Mouse (Mus musculus): Measurements from ENCODE around the gene Slc13a2. TPM values are rescaled to one million over a fixed set of nuclear protein-coding genes. Genes with fewer than 3 reads are reported as not detected.

Gene Slc13a2
- polyA plus RNA-seq, 1 experiment from 2014 or later, result not detected

DNA sequence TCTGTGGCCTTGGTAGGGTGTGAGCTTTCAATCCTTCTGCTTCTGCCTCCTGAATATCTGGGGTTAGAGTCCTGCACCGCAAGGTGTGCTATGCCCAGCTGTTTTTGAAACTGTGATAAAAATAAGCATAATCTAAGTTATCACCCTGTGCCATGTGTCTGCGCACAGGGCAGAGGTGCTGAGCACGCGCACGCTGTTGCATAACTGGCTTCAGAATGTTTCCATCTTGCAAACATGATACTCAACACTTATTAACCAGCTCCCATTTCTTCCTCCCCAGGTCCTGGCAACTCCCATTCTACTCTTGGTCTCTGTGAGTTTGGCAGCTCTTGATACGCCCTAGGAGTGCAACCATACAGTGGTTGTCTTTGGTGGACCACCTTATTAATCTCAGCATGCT, 5.6 kb upstream of the Slc13a2 start:
- ATAC-seq (ENCODE audit: insufficient read depth, low FRiP score, low TSS enrichment), result no peak
- WGBS, result 96% methylated on average over 6 of the region's 6 CpGs

DNA sequence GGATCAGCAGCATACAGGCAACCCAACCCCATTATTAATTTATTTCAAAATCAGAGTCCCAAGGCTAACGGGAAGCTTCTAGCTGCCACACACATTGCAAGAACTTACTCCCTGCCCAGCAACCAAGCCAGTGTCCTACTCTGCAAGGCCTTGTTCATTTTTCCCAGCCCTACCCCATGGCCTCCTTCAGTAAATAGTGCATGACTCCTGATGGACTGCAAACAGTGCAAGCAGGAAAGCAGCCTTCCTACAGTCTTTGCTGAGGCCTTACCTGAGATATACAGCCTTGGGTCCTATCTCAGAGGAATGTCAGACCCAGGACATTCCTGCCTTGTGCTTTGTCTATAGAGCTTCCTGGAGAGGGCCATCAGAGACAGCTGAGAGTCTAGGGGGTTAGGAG, 3.6 kb upstream of the Slc13a2 start:
- no peak overlapping the region for H3K4me2 ChIP-seq (ENCODE audit: low read depth)
- H3K27ac ChIP-seq (ENCODE audit: low read depth, low read length), result no peak overlapping the region
- no peaks in the 10 kb centered on the region for H3K4me1 ChIP-seq (ENCODE audit: control insufficient read depth, insufficient read depth, low read length)
- no peak for DNase-seq (ENCODE audit: low spot score)
- ATAC-seq (ENCODE audit: insufficient read depth, low FRiP score, low TSS enrichment), result no peak
- H3K36me3 ChIP-seq (ENCODE audit: control insufficient read depth, insufficient read depth, low read length), result no peaks in the 10 kb centered on the region
- H3K9me3 ChIP-seq (ENCODE audit: control insufficient read depth, low read length), result no peaks in the 10 kb centered on the region
- H3K27me3 ChIP-seq (ENCODE audit: control insufficient read depth, insufficient read depth, low read length), result no peaks in the 10 kb centered on the region
- 86% methylated on average over 1 of the region's 1 CpGs for WGBS
- H3K9ac ChIP-seq (ENCODE audit: low read length), result no peak overlapping the region
- no peak overlapping the region for H3K4me3 ChIP-seq (ENCODE audit: low read depth, low read length)

More for the DNA sequence above, 5.6 kb upstream of the Slc13a2 start:
- Histone ChIP-seq H3K36me3 (ENCODE audit: control insufficient read depth, insufficient read depth, low read length) (no peaks in the 10 kb centered on the region), H3K4me1 (ENCODE audit: control insufficient read depth, insufficient read depth, low read length) (no peaks in the 10 kb centered on the region), H3K27me3 (ENCODE audit: control insufficient read depth, insufficient read depth, low read length) (no peaks in the 10 kb centered on the region), H3K4me3 (ENCODE audit: low read depth, low read length) (no peak overlapping the region), H3K9me3 (ENCODE audit: control insufficient read depth, low read length) (no peaks in the 10 kb centered on the region), H3K9ac (ENCODE audit: low read length) (no peak overlapping the region), H3K27ac (ENCODE audit: low read depth, low read length) (no peak overlapping the region), H3K4me2 (ENCODE audit: low read depth) (no peak overlapping the region)
- DNase-seq (ENCODE audit: low spot score), result no peak

GRCm38 (mm10) chr11:78424352-78424751, 2.3 kb upstream of the Slc13a2 start:
- H3K4me2 ChIP-seq (ENCODE audit: low read depth), result no peak overlapping the region
- H3K9me3 ChIP-seq (ENCODE audit: control insufficient read depth, low read length), result no peaks in the 10 kb centered on the region
- no peaks in the 10 kb centered on the region for H3K36me3 ChIP-seq (ENCODE audit: control insufficient read depth, insufficient read depth, low read length)
- no peaks in the 10 kb centered on the region for H3K4me1 ChIP-seq (ENCODE audit: control insufficient read depth, insufficient read depth, low read length)
- H3K4me3 ChIP-seq (ENCODE audit: low read depth, low read length), result no peak overlapping the region
- no peak overlapping the region for H3K27ac ChIP-seq (ENCODE audit: low read depth, low read length)
- H3K27me3 ChIP-seq (ENCODE audit: control insufficient read depth, insufficient read depth, low read length), result no peaks in the 10 kb centered on the region
- DNase-seq (ENCODE audit: low spot score) (no peak), ATAC-seq (ENCODE audit: insufficient read depth, low FRiP score, low TSS enrichment) (no peak)
- WGBS, result 85% methylated on average over 2 of the region's 2 CpGs
- no peak overlapping the region for H3K9ac ChIP-seq (ENCODE audit: low read length)

DNA sequence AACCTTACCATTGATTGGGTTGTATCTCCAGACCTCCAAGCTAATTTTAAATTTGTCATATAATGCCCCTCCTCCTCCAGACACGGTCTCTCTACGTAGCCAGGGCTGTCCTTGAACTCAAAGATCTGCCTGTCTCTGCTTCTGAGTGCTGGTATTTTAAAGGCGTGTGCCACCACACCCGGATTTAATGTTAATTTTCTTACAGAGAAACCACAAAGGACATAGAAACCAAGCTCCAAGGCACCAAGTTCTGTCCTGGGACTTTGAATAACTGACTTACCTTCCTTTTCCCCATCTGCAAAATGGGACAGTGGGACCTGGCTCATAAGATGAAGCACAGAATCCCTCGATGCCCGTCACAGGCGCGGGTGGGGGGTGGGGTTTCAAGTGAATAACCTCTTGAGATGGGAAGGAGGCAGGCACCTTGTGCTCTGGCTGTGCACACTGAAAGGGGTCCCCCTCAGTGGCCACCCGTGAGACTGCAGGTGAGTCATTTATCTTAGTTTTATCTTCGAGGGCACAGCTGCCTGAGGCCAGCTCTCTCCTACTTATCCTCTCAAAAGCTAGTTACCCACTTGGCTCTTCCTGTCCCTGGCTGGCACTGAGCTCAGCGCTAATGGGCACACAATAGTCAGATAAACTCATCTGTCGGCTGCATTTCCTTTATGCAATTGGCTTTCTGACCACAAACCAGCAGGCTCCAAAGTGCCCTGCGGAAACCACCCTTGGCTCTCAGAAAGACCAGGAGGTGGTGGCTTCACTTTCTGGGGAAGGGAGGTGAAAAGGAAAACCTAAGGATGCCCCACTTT, 612 bp downstream of the Slc13a2 start:
- H3K4me2 ChIP-seq (ENCODE audit: low read depth), result no peak overlapping the region
- no peak overlapping the region for H3K9ac ChIP-seq (ENCODE audit: low read length)
- DNase-seq (ENCODE audit: low spot score), result no peak
- ATAC-seq (ENCODE audit: insufficient read depth, low FRiP score, low TSS enrichment), result no peak
- no peaks in the 10 kb centered on the region for H3K4me1 ChIP-seq (ENCODE audit: control insufficient read depth, insufficient read depth, low read length)
- H3K27ac ChIP-seq (ENCODE audit: low read depth, low read length), result no peak overlapping the region
- no peaks in the 10 kb centered on the region for H3K9me3 ChIP-seq (ENCODE audit: control insufficient read depth, low read length)
- 63% methylated on average over 13 of the region's 13 CpGs for WGBS
- H3K36me3 ChIP-seq (ENCODE audit: control insufficient read depth, insufficient read depth, low read length), result no peaks in the 10 kb centered on the region
- H3K4me3 ChIP-seq (ENCODE audit: low read depth, low read length), result no peak overlapping the region
- H3K27me3 ChIP-seq (ENCODE audit: control insufficient read depth, insufficient read depth, low read length), result no peaks in the 10 kb centered on the region

DNA sequence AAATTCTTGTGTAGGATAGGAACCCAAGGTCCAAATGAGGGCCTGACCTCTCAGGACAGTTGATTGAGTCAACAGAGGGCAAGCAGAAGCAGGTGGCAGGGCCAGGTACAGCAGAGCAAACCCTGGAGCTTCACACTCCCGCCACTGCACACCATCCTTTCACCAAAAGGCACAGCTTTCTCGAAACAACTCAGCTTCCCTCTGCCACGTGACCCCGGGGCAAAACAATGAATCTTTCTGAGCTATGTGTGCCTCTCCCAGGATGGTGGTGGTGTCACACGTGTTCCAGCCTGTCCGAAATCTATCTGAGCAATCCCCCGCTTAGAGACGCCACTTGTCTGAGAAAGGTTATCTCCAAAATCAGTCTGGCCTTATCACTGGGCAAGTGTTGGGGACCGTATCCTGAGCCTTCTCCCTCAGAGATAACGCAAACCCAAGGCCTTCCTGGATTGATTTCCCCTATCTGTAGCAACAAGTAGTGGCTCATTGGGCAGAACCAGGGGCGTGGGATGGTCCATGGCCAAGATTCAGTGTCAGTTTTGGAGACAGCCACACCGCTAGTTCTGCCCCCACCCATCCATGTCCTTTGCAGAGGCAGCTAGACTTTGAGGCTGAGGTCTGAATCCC, 1.6 kb downstream of the Slc13a2 start:
- 75% methylated on average over 12 of the region's 12 CpGs for WGBS
- Histone ChIP-seq H3K27me3 (ENCODE audit: control insufficient read depth, insufficient read depth, low read length) (no peaks in the 10 kb centered on the region), H3K9ac (ENCODE audit: low read length) (no peak overlapping the region), H3K27ac (ENCODE audit: low read depth, low read length) (no peak overlapping the region), H3K36me3 (ENCODE audit: control insufficient read depth, insufficient read depth, low read length) (no peaks in the 10 kb centered on the region), H3K9me3 (ENCODE audit: control insufficient read depth, low read length) (no peaks in the 10 kb centered on the region), H3K4me2 (ENCODE audit: low read depth) (no peak overlapping the region), H3K4me1 (ENCODE audit: control insufficient read depth, insufficient read depth, low read length) (no peaks in the 10 kb centered on the region), H3K4me3 (ENCODE audit: low read depth, low read length) (no peak overlapping the region)
- no peak for DNase-seq (ENCODE audit: low spot score)
- ATAC-seq (ENCODE audit: insufficient read depth, low FRiP score, low TSS enrichment), result no peak

DNA sequence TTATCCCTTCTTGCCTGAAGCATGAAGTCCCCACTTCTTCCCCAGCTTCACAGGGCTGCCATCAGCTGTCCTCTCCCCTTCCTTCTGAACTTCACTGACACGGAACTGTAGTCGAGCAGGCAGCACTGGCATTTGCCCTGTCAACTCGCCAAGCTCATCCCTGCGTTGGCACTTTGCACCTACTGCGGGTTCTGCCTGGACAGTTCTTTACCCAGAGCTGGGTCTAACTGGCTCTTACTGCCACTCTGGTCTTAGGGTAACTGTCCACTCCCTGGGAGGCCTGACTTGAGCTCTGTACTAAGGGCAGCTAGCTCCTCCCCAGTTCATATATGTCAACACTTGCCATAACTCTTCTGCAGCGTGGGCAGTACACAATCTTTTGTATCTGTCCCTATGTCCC, 5.2 kb downstream of the Slc13a2 start:
- Histone ChIP-seq H3K27me3 (ENCODE audit: control insufficient read depth, insufficient read depth, low read length) (no peaks in the 10 kb centered on the region), H3K4me1 (ENCODE audit: control insufficient read depth, insufficient read depth, low read length) (no peaks in the 10 kb centered on the region), H3K9me3 (ENCODE audit: control insufficient read depth, low read length) (no peaks in the 10 kb centered on the region), H3K4me3 (ENCODE audit: low read depth, low read length) (no peak overlapping the region), H3K36me3 (ENCODE audit: control insufficient read depth, insufficient read depth, low read length) (no peaks in the 10 kb centered on the region), H3K9ac (ENCODE audit: low read length) (no peak overlapping the region), H3K27ac (ENCODE audit: low read depth, low read length) (no peak overlapping the region), H3K4me2 (ENCODE audit: low read depth) (no peak overlapping the region)
- DNase-seq (ENCODE audit: low spot score) (no peak), ATAC-seq (ENCODE audit: insufficient read depth, low FRiP score, low TSS enrichment) (no peak)
- WGBS, result 88% methylated on average over 6 of the region's 6 CpGs

GRCm38 (mm10) chr11:78412861-78413260, 9.2 kb downstream of the Slc13a2 start:
- H3K36me3 ChIP-seq (ENCODE audit: control insufficient read depth, insufficient read depth, low read length), result no peaks in the 10 kb centered on the region
- no peak overlapping the region for H3K4me2 ChIP-seq (ENCODE audit: low read depth)
- no peaks in the 10 kb centered on the region for H3K27me3 ChIP-seq (ENCODE audit: control insufficient read depth, insufficient read depth, low read length)
- DNase-seq (ENCODE audit: low spot score) (no peak), ATAC-seq (ENCODE audit: insufficient read depth, low FRiP score, low TSS enrichment) (no peak)
- H3K9me3 ChIP-seq (ENCODE audit: control insufficient read depth, low read length), result no peaks in the 10 kb centered on the region
- WGBS, result 77% methylated on average over 6 of the region's 6 CpGs
- H3K27ac ChIP-seq (ENCODE audit: low read depth, low read length), result no peak overlapping the region
- no peak overlapping the region for H3K4me3 ChIP-seq (ENCODE audit: low read depth, low read length)
- H3K9ac ChIP-seq (ENCODE audit: low read length), result no peak overlapping the region
- H3K4me1 ChIP-seq (ENCODE audit: control insufficient read depth, insufficient read depth, low read length), result no peaks in the 10 kb centered on the region

GRCm38 (mm10) chr11:78412324-78412850, 9.6 kb downstream of the Slc13a2 start:
- WGBS, result 79% methylated on average over 6 of the region's 6 CpGs
- Histone ChIP-seq H3K27ac (ENCODE audit: low read depth, low read length) (no peak overlapping the region), H3K4me1 (ENCODE audit: control insufficient read depth, insufficient read depth, low read length) (no peaks in the 10 kb centered on the region), H3K27me3 (ENCODE audit: control insufficient read depth, insufficient read depth, low read length) (no peaks in the 10 kb centered on the region), H3K36me3 (ENCODE audit: control insufficient read depth, insufficient read depth, low read length) (no peaks in the 10 kb centered on the region), H3K4me2 (ENCODE audit: low read depth) (no peak overlapping the region), H3K9me3 (ENCODE audit: control insufficient read depth, low read length) (no peaks in the 10 kb centered on the region), H3K9ac (ENCODE audit: low read length) (no peak overlapping the region), H3K4me3 (ENCODE audit: low read depth, low read length) (no peak overlapping the region)
- ATAC-seq (ENCODE audit: insufficient read depth, low FRiP score, low TSS enrichment) (no peak), DNase-seq (ENCODE audit: low spot score) (no peak)

Measured in neural tube, embryonic 11.5 days (tissue).